Mouse (Mus musculus): ENCODE measurements around the gene Grk1.

- TF ChIP-seq CTCF (IDR thresholded peaks at IDR 0.05): no peak
- no peak for TF ChIP-seq EP300 (IDR thresholded peaks at IDR 0.05)
These were observed 37.3 kb downstream of the Grk1 start for GRCm38 (mm10) chr8:13442152-13442551.
